Mouse (Mus musculus) adrenal gland, postnatal 14 days (tissue): ENCODE data around the gene Senp1. TPM values are rescaled to one million over a fixed set of nuclear protein-coding genes. Genes with fewer than 3 reads are reported as not detected.

Experiments used
- DNase-seq: peaks from one replicate; pipeline ENCODE4 v3.0.0; 2021; ENCODE audit warnings: mixed read lengths
- total RNA-seq: library from RNA; stranded (reverse); gene quantifications from 2 replicates; pipeline ENCODE4 v1.2.3, GENCODE M21; 2021

Senp1 gene
- total RNA-seq, 1 experiment from 2014 or later: 17.6 TPM

- no peak for DNase-seq
These were observed 91.2 kb downstream of the Senp1 start for GRCm38 (mm10) chr15:98002113-98002990.

DNA sequence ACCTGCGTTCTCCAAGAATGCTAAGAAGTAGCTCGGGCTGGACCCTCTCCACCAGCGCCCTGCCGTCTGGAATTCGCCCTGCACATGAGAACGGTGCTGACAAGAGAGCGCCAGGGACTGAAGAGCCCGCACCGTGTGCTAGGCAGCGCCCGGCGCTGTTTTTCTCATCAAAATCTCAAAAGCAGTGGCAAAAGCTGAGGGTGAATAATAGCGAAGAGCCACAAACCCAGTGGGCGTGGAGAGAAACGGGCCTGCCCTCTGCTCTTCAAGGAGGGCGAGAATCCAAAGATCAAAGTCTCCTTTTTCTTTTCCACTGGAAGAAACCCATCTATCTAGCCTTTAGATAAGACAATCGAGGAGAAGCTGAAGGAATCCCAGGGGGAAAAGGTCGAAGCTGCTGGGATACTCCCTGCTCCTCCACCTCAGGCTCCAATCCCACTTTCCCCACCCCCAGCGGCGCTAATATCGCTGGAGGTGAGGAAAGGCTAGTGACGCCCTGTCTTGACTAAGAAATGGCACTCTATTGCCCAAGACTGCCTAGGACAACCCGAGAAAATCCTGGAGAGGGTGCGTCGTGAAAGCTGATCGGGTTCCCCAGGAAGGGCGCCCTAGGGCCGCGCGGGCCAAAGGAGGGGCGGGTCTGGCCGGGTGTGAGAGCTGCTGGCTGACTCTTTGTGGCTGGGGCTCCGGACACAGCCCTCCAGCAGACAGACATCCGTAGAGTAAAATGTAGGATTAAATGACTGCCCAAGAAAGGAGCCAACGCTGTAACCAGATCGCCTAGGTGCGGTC is 92.0 kb downstream of the Senp1 start:
- no peak for DNase-seq

DNA sequence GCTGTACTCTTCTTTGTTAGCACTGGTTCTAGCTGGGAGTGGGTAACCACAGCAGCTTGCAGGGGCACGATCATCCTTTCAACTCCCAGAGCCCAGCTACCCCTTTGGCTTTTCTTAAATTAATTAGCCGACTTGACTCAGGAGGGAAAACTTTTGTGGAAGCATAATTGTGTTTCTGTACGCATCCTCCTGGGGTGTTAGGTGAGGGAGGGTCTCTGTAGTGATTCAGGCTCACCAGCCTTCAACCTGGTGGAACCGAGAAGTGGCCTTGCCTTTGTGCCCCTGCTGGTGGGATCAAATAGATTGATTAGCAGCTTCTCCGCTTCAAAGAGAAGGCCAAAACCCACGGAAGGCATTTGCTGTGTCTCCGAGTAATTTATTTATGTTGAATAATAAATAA is 93.6 kb downstream of the Senp1 start:
- DNase-seq: no peak

DNA sequence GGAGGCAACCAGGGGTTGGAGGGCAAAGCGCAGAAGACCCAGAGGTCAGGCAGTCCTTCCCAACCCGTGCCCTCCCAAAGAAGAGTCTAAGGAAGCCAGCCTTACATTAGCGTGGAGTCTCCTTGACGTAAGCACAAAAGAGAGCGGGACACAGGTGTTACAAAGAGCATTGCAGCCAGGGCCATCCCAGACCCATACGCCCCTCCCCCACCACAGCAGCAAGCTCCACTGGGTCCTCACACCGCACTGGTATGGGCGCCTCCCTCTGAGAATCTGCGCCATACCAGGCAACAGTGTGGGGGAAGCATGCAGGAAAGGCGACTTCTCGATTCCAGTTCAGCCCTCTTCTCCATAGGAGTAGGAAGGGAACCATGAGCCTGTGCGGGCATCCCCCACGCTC is 94.0 kb downstream of the Senp1 start:
- no peak for DNase-seq

DNA sequence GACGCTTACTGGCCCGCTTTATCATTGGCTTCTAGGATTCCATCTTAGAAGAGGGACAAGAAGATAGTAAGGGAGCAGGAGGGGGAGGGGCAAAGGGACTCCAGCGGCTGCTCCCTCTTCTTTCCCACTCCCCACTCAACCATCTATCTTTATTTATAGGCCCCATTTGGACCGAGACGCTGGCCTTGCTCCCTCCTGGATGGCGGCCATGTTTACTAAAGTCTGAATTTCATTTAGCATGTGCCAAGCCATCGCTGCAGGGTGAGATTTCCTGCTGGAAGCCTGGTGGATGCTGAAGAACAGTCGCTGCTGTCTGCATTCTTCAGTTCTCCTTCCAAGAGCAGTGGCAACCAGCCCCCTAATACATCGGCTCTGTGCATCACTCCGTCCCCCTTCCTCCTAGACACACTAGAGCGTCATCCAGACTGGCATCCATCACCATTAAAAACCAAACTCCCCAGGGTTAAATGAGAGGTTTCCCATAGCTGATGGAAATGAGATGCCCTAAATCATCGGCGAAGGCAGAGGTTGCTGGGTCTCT is 96.8 kb downstream of the Senp1 start:
- no peak for DNase-seq

GRCm38 (mm10) chr15:97992712-97993286 is 100.7 kb downstream of the Senp1 start:
- DNase-seq: peak; percentile 88

GRCm38 (mm10) chr15:97992027-97992711 is 101.4 kb downstream of the Senp1 start:
- no peak for DNase-seq

- DNase-seq: no peak
These were observed 102.2 kb downstream of the Senp1 start for GRCm38 (mm10) chr15:97991285-97991895.

DNA sequence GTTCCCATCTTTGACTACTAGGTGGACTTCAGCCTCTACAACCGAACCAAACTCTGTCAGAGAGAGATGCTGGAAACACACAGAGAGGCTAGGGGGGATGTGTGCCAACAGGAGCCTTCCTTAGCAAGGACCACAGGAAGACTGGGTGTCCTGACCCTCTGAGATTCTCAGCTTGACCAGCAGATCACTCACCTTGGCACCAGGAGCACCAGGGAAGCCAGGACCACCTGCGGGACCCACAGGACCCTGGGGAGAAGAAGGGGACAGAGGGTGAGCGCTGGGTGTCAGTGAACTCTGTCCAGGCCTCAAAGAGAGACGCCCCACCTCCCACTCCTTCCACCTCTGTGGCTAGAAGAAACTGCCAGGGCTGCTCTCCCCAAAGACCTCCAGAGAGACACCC is 102.8 kb downstream of the Senp1 start:
- no peak for DNase-seq

DNA sequence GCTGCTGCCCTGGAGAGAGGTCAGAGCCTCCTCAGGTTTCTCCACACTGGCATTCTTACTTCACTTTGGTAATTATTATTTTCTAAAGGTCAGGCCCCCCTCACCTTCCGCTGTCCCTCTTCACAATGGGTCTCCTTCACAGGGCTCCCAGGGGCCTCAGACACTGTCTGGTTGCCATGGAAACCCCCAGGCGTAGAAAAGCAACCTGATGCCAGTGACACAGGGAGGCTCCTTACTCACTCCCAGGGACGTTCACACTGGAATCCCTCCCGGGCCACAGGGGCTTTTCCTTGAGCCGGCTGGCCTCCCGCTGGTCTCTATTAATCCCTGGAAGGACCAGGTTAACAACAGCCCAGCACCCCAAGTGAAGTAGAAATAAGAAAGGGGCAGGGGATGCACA is 103.4 kb downstream of the Senp1 start:
- peak; percentile 42 for DNase-seq

- DNase-seq: no peak
These were observed 104.0 kb downstream of the Senp1 start for GRCm38 (mm10) chr15:97989544-97989943.

Other genes with a start within 250 kb of the Senp1 start
- gene Hdac7, start 249.2 kb downstream of the Senp1 start, total RNA-seq: 60.1 and 75.8 TPM in 2 replicates
- gene Vdr, start 183.1 kb downstream of the Senp1 start, total RNA-seq: 6.6 and 7.0 TPM in 2 replicates
- 39.4 and 40.9 TPM in 2 replicates for gene Tmem106c, start 129.5 kb downstream of the Senp1 start, total RNA-seq
- gene Col2a1, start 89.0 kb downstream of the Senp1 start, total RNA-seq: 0.23 TPM in 1 of 2 replicates, not detected in the other
- gene Pfkm, start 1.2 kb downstream of the Senp1 start, total RNA-seq: 66.1 and 72.0 TPM in 2 replicates
- gene Asb8, start 71.9 kb upstream of the Senp1 start, total RNA-seq: 40.1 and 45.2 TPM in 2 replicates
- 0.70 and 0.94 TPM in 2 replicates for gene Ccdc184, start 73.4 kb upstream of the Senp1 start, total RNA-seq
- not detected in 2 replicates for gene Olfr288, start 101.8 kb upstream of the Senp1 start, total RNA-seq
- gene Gm44579, start 127.2 kb upstream of the Senp1 start, total RNA-seq: not detected in 2 replicates
- gene Olfr287, start 127.3 kb upstream of the Senp1 start, total RNA-seq: not detected in 2 replicates
- not detected in 2 replicates for gene Olfr286, start 140.7 kb upstream of the Senp1 start, total RNA-seq
- gene H1fnt, start 163.5 kb upstream of the Senp1 start, total RNA-seq: not detected in 2 replicates
- 4.6 and 5.8 TPM in 2 replicates for gene Zfp641, start 202.4 kb upstream of the Senp1 start, total RNA-seq
- not detected in 2 replicates for gene Olfr285, start 223.6 kb upstream of the Senp1 start, total RNA-seq
- gene Olfr284, start 247.2 kb upstream of the Senp1 start, total RNA-seq: not detected in 2 replicates